Mouse (Mus musculus) C2C12 (cell line): Measurements from ENCODE around the gene Eps8. TPM values are rescaled to one million over a fixed set of nuclear protein-coding genes. Genes with fewer than 3 reads are reported as not detected.

Experiments used
- H3K27me3 ChIP-seq: one replicate; pipeline ENCODE4 v1.6.1; 2011; ENCODE audit not compliant: control insufficient read depth, insufficient read depth, insufficient read length
- H3K36me3 ChIP-seq: one replicate; pipeline ENCODE4 v1.6.1; 2011; ENCODE audit not compliant: control insufficient read depth, insufficient read depth
- H3K4me3 ChIP-seq: one replicate; pipeline ENCODE4 v1.5.1; 2011; ENCODE audit warnings: mild to moderate bottlenecking, control low read depth; ENCODE audit not compliant: poor library complexity, insufficient read depth, severe bottlenecking
- H3K79me2 ChIP-seq: one replicate; pipeline ENCODE4 v1.6.1; 2011; ENCODE audit not compliant: control insufficient read depth, insufficient read depth
- H3K79me3 ChIP-seq: one replicate; pipeline ENCODE4 v1.6.1; 2011; ENCODE audit warnings: low read depth, control low read depth
- H3ac ChIP-seq: one replicate; pipeline ENCODE3; 2011; ENCODE audit warnings: low read depth; ENCODE audit not compliant: control insufficient read depth, insufficient read length
- CEBPB ChIP-seq: IDR thresholded peaks from one replicate; pipeline ENCODE4 v1.6.1; 2011; ENCODE audit warnings: low read depth, mild to moderate bottlenecking, control low read depth, moderate library complexity
- CTCF ChIP-seq: IDR thresholded peaks from one replicate; pipeline ENCODE4 v1.5.1; 2011; ENCODE audit not compliant: control insufficient read depth, insufficient read depth, insufficient read length
- FOSL1 ChIP-seq: IDR thresholded peaks from one replicate; pipeline ENCODE4 v1.8.0; 2011; ENCODE audit warnings: mild to moderate bottlenecking, low read length; ENCODE audit not compliant: poor library complexity, insufficient read depth, severe bottlenecking
- MAX ChIP-seq: IDR thresholded peaks from one replicate; pipeline ENCODE4 v1.6.1; 2011; ENCODE audit warnings: mild to moderate bottlenecking, control low read depth
- MYOD1 ChIP-seq: IDR thresholded peaks from one replicate; pipeline ENCODE4 v1.6.1; 2011; ENCODE audit warnings: low read depth; ENCODE audit not compliant: control insufficient read depth, insufficient read length
- MYOG ChIP-seq: IDR thresholded peaks from one replicate; pipeline ENCODE4 v1.6.1; 2011; ENCODE audit not compliant: control insufficient read depth, insufficient read length; ENCODE audit errors: extremely low read depth
- USF1 ChIP-seq: IDR thresholded peaks from one replicate; pipeline ENCODE4 v1.6.1; 2011; ENCODE audit warnings: low read depth, mild to moderate bottlenecking, control low read depth, moderate library complexity
- polyA plus RNA-seq: library from polyadenylated mRNA; unstranded; fragments of >200 nt; fragmentation: generic; extraction: Trizol; gene quantifications from one replicate; pipeline ENCODE4 v1.2.1, GENCODE M21; 2012; ENCODE audit warnings: missing spikeins

The Eps8 gene
- polyA plus RNA-seq, 1 experiment = 59.9 TPM

DNA sequence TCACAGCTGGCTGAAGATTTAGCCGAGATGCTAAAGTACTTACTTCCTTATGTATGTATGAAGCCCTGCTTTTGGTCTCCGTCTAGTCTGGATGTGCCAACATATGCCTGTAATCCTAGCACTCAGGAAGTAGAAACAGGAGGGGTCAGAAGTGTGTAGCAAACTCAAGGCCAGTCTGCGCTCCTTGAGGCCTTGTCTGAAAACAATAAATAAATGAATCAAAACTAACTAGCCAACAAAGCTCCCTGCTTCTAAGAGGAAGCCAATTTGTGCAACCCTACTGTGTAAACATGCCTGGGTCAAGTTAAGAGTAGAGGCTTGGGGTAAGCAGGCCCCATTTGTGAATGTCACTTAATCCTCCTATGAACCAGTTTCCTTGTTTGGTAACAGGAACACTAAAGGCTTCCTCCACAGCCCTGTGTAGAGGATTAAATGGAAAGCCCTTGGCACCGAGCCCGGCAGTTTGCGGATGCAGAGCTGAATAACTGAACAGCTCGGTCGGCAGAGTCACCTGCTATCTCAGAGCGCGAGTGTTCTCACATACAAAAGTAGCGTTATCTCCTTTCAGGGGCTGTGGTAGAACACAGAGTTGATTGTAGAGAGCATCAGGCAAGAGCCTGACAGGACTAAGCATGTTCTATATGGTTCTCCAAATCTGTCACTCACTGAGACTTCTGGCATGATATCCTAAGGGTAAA lies 183.6 kb downstream of the Eps8 start:
- no peak overlapping the region for H3ac ChIP-seq
- H3K36me3 ChIP-seq = peaks cover under 1% of the 10 kb centered on the region
- TF ChIP-seq MAX (no peak), MYOD1 (no peak), CEBPB (no peak), USF1 (no peak), MYOG (no peak), FOSL1 (no peak), CTCF (no peak)
- no peaks in the 10 kb centered on the region for H3K27me3 ChIP-seq
- H3K79me2 ChIP-seq = no peaks in the 10 kb centered on the region
- H3K79me3 ChIP-seq = no peaks in the 10 kb centered on the region
- no peak overlapping the region for H3K4me3 ChIP-seq

DNA sequence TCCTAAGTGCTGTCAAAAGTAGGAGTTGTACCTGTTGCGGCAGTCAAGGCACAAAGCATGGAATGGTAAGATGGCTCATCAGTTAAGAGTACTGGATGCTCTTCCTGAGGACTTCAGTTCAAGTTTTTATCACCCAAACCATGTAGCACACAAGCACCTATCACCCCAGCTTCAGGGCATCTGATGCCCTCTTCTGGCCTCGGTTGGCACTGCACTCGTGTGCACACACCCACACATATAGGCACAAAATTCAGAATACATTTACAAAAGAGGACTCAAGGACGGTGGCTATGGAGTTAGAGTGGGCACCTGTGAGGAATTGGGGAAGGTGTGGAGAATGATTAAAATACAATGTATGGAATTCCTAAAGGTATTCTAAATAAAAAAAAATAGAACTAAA lies 185.1 kb downstream of the Eps8 start:
- Histone ChIP-seq H3K27me3 (no peaks in the 10 kb centered on the region), H3K79me2 (no peaks in the 10 kb centered on the region), H3K79me3 (no peaks in the 10 kb centered on the region), H3K4me3 (no peak overlapping the region), H3K36me3 (no peaks in the 10 kb centered on the region), H3ac (no peak overlapping the region)
- TF ChIP-seq USF1 (no peak), CTCF (no peak), MYOG (no peak), MYOD1 (no peak), FOSL1 (no peak)

DNA sequence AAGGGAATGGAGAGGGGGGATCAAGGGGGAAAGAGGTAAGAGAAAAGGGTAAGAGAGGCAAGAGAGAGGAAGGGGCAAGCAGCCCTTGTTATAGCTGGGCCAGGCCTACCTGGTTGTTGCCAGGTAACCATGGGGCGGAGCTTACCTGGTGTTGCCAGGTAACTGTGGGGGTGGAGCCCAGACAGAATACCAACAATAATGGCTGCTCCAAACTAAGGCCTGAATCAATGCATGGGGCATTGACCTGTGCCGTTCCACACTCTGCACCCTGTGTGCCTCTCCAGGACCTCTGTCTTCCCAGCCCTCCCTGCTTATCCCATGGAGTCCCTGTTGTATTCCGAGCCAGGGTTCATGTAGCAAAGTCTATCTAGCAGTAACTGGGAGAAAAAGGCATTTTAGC lies 187.0 kb downstream of the Eps8 start:
- Histone ChIP-seq H3ac (no peak overlapping the region), H3K79me2 (no peaks in the 10 kb centered on the region), H3K36me3 (no peaks in the 10 kb centered on the region), H3K27me3 (no peaks in the 10 kb centered on the region), H3K4me3 (no peak overlapping the region), H3K79me3 (no peaks in the 10 kb centered on the region)
- TF ChIP-seq FOSL1 (no peak), MYOG (no peak), MYOD1 (no peak), CTCF (no peak), MAX (no peak), CEBPB (no peak), USF1 (no peak)

DNA sequence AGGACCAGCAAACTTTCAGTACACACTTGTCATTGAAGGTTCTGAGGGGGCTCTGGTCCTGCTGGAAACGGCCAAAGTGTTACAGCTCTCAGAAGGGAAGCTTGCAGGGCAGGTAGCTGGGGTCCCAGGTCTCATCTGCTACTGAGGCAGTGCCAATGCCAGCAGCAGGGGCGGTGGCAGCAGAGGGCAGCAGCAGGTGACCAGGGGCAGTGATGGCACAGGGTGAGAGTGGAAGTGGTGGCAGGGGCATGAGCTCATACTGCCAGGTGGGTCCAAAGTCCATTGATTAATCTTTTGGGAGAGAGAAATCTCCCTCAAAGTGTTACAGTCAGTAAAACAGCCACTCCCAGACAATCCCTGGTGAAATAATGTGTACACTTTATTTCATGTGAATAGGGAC lies 188.4 kb downstream of the Eps8 start:
- H3ac ChIP-seq = no peak overlapping the region
- H3K4me3 ChIP-seq = no peak overlapping the region
- H3K79me2 ChIP-seq = no peaks in the 10 kb centered on the region
- no peaks in the 10 kb centered on the region for H3K27me3 ChIP-seq
- no peak for TF ChIP-seq CTCF
- no peaks in the 10 kb centered on the region for H3K79me3 ChIP-seq
- no peaks in the 10 kb centered on the region for H3K36me3 ChIP-seq

DNA sequence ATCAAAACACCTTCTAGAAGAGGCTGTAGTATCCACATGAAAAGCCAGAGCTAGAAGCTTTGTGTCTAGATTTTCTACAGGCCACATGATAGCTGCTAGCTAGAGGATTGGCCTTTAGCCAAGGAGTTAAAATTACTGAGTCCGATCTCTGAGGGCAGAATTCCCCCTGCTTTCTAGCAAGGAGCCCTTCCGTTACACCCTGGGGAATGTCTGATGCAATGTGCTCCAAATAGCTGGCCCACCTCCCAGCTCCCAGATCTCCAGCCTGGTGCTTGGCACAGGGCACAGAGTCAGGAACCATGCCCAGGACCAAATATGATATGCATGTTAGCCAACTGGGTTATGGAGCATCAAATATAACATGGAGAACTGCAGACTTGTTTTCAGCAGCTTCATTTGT lies 189.4 kb downstream of the Eps8 start:
- Histone ChIP-seq H3K27me3 (no peaks in the 10 kb centered on the region), H3K79me2 (no peaks in the 10 kb centered on the region), H3K4me3 (no peak overlapping the region), H3ac (no peak overlapping the region), H3K36me3 (no peaks in the 10 kb centered on the region), H3K79me3 (no peaks in the 10 kb centered on the region)
- TF ChIP-seq CEBPB = peak; percentile 23
- no peak for TF ChIP-seq FOSL1
- no peak for TF ChIP-seq MYOD1
- TF ChIP-seq CTCF = no peak

DNA sequence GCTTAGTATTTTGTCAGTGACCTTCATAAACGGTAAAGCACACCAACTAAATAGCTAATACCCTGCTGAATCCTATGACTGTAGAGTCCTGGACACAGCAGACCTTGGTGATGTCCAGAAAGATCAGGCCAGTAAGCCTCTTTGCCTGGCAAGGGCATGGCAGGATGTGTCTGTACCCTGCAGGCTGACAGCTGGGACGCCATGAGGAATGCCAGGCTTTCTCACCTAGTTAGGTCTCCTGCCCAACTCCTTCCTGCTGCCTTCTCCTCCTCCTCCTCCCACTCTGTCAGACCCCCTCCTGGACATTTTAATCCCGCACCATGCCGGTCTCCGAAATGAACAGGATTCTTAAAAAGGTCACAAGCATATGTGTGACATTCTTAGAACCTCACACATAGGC lies 190.9 kb downstream of the Eps8 start:
- no peaks in the 10 kb centered on the region for H3K79me3 ChIP-seq
- TF ChIP-seq CEBPB = no peak
- TF ChIP-seq MYOG = no peak
- no peak for TF ChIP-seq MAX
- no peak for TF ChIP-seq MYOD1
- TF ChIP-seq CTCF = no peak
- no peak for TF ChIP-seq USF1
- no peak for TF ChIP-seq FOSL1
- H3K27me3 ChIP-seq = no peaks in the 10 kb centered on the region
- no peak overlapping the region for H3K4me3 ChIP-seq
- no peaks in the 10 kb centered on the region for H3K36me3 ChIP-seq
- H3K79me2 ChIP-seq = no peaks in the 10 kb centered on the region
- no peak overlapping the region for H3ac ChIP-seq
